Mouse (Mus musculus): ENCODE data around the gene Mb. TPM values are rescaled to one million over a fixed set of nuclear protein-coding genes. Genes with fewer than 3 reads are reported as not detected.

Gene Mb
- total RNA-seq, 2 experiments from 2014 or later = 0.90 TPM; not detected in 1

GRCm38 (mm10) chr15:77029331-77029991 is 21.0 kb downstream of the Mb start:
- DNase-seq (ENCODE audit: low spot score in 2 of 2) = peak; percentile 43 to 70

DNA sequence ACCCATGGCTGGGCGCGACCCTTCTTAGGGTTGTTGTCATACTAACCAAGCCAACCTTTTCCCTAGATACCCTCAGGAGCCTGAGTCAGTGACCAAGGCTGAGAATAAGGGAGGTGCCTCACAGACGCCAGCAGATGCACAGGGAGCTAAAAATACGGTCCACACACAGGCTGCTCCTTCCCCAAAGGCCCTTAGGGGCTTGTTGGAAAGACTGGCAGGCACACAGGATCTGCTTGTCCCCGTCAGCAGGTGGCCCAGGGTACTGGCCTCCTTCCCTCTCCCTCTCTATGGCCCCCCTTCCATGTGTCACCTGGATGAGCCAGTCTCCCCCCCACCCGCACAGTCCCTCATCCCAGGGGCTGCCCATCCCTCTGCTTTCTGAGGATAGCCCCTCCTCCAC is 22.8 kb downstream of the Mb start:
- no peak for DNase-seq (ENCODE audit: low spot score in 2 of 2)

DNA sequence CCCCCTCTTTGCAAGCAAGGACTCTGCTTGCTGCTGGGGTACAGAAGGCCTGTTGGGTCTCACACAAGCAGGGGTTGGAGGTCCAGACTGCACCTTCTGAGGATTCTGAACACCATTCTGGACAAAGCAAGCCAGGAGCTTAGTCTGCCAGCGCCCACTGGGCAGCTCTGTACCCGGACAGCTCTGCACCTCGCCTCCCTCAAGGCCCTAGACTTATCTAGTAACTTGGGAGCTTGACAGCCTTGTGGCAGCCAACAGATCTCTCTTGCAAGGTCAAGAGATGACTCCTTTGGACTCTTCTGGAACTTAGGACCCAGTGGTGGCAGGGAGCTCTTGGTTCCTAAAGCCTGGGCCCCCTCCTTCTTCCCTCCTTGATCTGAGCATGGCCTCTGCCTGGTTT is 23.4 kb downstream of the Mb start:
- DNase-seq (ENCODE audit: low spot score in 2 of 2) = no peak

- no peak for DNase-seq (ENCODE audit: low spot score in 2 of 2)
These were observed 24.4 kb downstream of the Mb start for GRCm38 (mm10) chr15:77025884-77026583.

DNA sequence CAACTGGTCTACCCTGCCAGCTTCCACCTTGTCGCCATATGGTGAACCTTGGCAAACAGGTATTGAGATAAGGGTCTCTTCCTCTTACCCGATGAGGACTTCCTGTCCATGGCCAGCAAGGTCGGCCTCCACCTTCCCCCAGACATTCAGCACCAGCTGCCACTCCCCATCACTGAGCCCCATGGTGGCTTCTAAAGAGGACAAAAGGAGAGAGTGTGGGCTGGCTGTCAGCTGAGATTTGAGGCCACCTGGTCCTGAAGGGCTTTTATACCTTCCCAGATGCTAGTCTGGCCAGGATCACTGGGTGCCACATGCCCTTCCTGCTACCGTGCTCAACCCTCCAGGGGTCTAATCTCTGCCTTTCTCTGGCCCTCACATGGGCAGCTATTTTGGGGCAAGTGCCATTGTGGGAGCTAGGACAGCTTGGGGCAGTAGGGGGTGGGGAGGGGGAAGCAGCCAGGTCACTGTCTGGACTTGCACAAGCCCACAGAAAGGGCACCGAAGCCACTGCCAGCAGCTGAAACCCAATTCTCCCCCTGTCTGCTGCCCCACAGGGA is 28.0 kb downstream of the Mb start:
- no peak for DNase-seq (ENCODE audit: low spot score in 2 of 2)

GRCm38 (mm10) chr15:77021851-77022250 is 28.6 kb downstream of the Mb start:
- no peak for DNase-seq (ENCODE audit: low spot score in 2 of 2)

GRCm38 (mm10) chr15:77021056-77021455 is 29.4 kb downstream of the Mb start:
- no peak for DNase-seq (ENCODE audit: low spot score in 2 of 2)

GRCm38 (mm10) chr15:77020136-77020535 is 30.3 kb downstream of the Mb start:
- DNase-seq (ENCODE audit: low spot score in 2 of 2) = no peak

DNA sequence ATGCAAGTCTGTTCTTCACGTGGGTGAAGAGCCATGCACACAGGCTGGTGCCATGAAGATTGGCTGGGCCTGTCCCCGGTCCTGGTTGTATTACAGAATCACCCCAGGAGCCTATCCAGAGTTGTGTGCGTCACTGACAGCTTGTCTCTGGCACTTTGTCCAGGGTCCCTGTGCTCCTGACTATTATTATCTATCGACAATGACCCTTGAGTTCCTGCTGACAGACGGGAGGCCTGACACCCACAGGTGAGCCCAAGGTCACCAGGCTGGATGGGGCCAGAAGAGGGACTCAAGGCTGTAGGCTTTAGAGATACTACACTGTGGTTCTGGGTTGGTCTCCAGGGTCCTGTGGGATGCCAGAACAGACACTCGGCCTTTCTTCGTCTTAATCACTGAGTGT is 30.9 kb downstream of the Mb start:
- DNase-seq (ENCODE audit: low spot score in 2 of 2) = no peak

DNA sequence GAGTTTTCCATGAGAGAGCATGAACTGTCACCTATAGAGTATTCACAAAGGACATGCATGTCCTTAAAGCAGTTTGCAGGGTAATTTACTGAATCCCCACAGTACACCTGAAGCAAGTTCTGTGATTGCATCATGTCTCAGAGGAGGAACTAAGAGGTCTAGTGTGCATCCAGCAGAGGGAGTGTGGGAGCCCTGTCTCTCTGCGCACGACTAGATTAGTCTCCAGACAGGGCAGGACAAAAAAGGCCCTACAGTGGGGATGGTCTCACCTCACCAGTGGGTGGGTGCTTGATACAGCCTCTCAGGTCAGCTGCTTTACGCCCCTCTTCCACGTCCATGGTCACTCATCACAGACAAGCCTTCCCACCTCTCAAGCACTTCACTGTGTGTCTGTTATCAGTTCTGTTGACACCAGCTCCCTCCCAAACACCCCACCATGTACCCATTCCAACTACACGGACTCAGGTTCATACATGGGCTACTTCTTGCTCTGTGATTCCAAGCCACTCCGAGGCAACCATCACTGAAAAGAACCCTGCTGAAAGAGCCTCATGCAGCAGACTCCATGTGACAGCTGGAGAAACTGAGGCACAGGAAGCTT is 31.6 kb downstream of the Mb start:
- DNase-seq (ENCODE audit: low spot score in 2 of 2) = no peak

DNA sequence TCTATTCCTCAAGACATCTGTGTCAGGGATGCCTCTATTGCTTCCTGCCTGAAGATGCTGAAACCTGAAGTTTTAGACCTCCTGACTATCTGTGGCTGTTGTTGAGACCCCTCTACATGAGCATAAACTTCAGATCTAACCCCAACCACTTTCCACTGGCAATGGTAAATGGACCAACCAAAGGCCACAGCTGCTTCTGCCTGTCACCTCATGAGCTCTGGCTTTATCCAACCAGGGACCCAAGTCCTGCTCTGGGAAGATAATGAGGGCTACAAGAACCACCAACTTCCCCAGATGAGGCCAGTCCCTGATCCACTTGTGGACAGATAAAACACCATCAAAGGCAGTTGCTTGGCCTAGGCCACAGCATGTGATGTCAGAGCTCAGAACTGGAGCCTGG is 32.6 kb downstream of the Mb start:
- no peak for DNase-seq (ENCODE audit: low spot score in 2 of 2)

- DNase-seq (ENCODE audit: low spot score in 2 of 2) = no peak
These were observed 34.0 kb downstream of the Mb start for GRCm38 (mm10) chr15:77016509-77016908.

- DNase-seq (ENCODE audit: low spot score in 2 of 2) = no peak
These were observed 35.5 kb downstream of the Mb start for GRCm38 (mm10) chr15:77014985-77015384.

GRCm38 (mm10) chr15:77014431-77014830 is 36.0 kb downstream of the Mb start:
- DNase-seq (ENCODE audit: low spot score in 2 of 2) = no peak

- no peak for DNase-seq (ENCODE audit: low spot score in 2 of 2)
These were observed 36.7 kb downstream of the Mb start for GRCm38 (mm10) chr15:77013753-77014241.

GRCm38 (mm10) chr15:77008851-77009250 is 41.6 kb downstream of the Mb start:
- DNase-seq (ENCODE audit: low spot score in 2 of 2) = no peak

DNA sequence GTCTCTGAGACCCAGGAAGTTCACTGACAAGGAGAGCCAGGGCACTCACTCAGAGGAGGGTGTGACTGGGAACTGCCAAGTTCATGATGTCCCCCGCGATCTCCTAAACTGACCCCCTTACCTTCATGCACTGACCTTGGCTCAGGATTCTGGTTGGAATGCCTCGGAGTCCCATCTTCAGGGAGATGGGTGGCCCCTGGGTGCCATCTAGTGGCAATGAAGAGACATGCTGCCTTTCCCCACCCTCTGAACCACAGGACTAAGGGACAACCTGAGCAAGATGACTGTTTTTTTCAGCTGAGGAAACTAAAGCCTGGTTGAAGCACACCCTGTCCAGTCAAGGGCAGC is 46.6 kb downstream of the Mb start:
- peak; percentile 47 to 57 for DNase-seq (ENCODE audit: low spot score in 2 of 2)

GRCm38 (mm10) chr15:77003173-77003867 is 47.1 kb downstream of the Mb start:
- no peak for DNase-seq (ENCODE audit: low spot score in 2 of 2)

DNA sequence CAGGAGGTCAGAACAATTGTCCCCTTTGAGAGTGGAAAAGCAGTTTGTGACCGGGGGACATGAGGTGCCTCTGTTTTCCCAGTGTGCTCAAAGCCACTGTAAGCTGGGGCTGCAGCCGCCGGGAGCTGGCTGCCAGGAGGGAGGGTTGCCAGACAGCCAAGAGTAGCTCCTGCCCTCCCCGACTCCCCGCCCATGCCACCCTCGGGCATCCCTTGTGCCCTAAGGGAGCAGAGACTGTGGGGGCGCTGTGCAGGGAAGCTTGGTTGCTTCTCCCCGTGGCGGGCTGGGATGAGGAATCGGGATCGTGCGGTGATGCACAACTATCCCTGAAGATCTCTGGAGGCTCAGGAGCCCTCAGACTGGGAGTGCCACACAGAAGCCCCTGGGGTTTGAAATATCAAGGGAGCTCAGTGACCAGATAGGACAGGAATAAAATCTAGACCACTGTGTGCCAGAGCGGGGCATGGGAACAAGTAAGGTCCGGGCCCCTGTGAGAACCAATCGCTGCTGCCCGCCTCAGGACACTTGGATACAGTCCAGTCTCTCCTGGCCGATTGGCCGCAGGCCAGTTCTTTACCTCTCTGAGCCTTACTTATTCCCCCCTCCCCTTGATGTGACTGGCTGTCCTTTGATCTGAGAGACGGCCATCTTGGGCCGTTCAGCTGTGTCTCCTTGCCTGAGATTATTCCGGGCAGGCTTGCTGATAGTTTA is 51.4 kb downstream of the Mb start:
- DNase-seq (ENCODE audit: low spot score in 2 of 2) = peak in 1 of 2 experiments; percentile 36

GRCm38 (mm10) chr15:76998048-76998447 is 52.4 kb downstream of the Mb start:
- DNase-seq (ENCODE audit: low spot score in 2 of 2) = no peak

- peak in 1 of 2 experiments; percentile 40 for DNase-seq (ENCODE audit: low spot score in 2 of 2)
These were observed 56.1 kb downstream of the Mb start for GRCm38 (mm10) chr15:76994413-76994812.
